In the genomic region with DNA sequence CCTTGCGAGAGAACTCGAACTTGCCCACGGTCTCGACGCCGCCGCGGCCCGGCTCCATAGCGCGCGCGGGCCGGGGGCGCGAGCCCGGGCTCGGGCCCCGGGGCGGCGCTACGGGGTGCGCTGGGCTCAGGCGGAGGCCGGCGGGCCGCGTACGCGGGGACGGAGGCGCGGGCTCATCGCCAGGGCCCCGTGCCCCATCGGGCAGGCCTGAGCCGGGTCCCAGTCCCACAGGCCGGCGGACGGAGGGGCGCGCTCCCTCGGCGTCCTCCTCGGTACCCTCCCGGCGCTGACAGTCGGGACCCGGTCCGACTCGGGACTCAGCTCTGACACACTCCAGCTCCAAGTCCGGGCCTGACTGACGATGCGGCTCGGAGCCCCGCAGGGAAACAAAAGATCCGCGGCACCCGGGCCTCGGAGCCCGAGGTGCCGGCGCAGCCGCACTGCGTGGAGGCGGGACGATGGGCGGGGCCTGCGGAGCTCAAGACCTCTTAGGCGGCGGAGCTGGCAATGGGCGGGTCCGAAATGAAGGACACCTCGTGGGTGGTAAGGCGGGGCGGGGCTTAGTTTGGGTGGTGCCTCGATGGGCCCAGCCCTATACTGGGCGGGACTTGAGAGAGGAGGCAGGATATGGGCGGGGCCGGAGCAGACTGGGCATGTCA, we compare ENCODE assay signal across 8 mouse cellular contexts. TPM values are rescaled to one million over a fixed set of nuclear protein-coding genes. Genes with fewer than 3 reads are reported as not detected.
A peak's percentile ranks its signal among the peaks of the same experiment; 100 is the strongest.
DNase-seq lines count a peak whose midpoint lies in the region; ATAC-seq and TF ChIP-seq lines count a peak whose summit lies in the region.

Ulk1 (minus strand) TSS at position 431 of the 659 bp plus-strand sequence.

- TF ChIP-seq EP300 in CH12.LX (IDR thresholded peaks at IDR 0.05; ENCODE audit: low read length), result no peak
- no peak for TF ChIP-seq EP300 in heart, postnatal 0 days (IDR thresholded peaks at IDR 0.05; ENCODE audit: low read depth)

- TF ChIP-seq POLR2A in CH12.LX (IDR thresholded peaks at IDR 0.05; ENCODE audit: low read depth, low read length), result peak; percentile 98
- TF ChIP-seq POLR2A in testis, adult 2 months (IDR thresholded peaks at IDR 0.05; ENCODE audit: control insufficient read depth, low read depth, low read length), result peak; percentile 91

- dilution Hi-C loops in CH12.LX (cut with MboI; ENCODE audit: extremely low pct_ligation_motif_present, extremely low pct_unique_long_range_greater_than_20kb, low sequenced_read_pairs), result no loop called here

- peak within 1 kb of the TSS; percentile 50; the same call in 1 of the 2 replicates for H3K27ac ChIP-seq in CH12.LX (ENCODE audit: insufficient read depth, low read depth)
- peak within 1 kb of the TSS; percentile 87 for H3K27ac ChIP-seq in forebrain, embryonic 12.5 days
- peak within 1 kb of the TSS; percentile 92 for H3K27ac ChIP-seq in heart, postnatal 0 days (ENCODE audit: low read depth)
- H3K27ac ChIP-seq in liver, embryonic 16.5 days (ENCODE audit: low read length), result peak within 1 kb of the TSS; percentile 96
- H3K27ac ChIP-seq in neural tube, embryonic 13.5 days (replicated peaks), result peak within 1 kb of the TSS; percentile 87
- H3K27ac ChIP-seq in testis, adult 2 months (ENCODE audit: control insufficient read depth, insufficient read depth, low read depth, low read length), result peak within 1 kb of the TSS; percentile 87

- H3K4me3 ChIP-seq in CH12.LX (replicated peaks in 1 of 3; ENCODE audit: low read depth in 2 of 3, low read length in 2 of 3, poor library complexity in 1 of 3), result peak within 1 kb of the TSS; percentile 55 to 95 (median 79)
- peak within 1 kb of the TSS; percentile 85 for H3K4me3 ChIP-seq in forebrain, embryonic 12.5 days (replicated peaks)
- peak within 1 kb of the TSS; percentile 98 for H3K4me3 ChIP-seq in heart, postnatal 0 days (ENCODE audit: low read depth, low read length)
- peak within 1 kb of the TSS; percentile 90 for H3K4me3 ChIP-seq in liver, embryonic 16.5 days (ENCODE audit: low read depth, low read length)
- peak within 1 kb of the TSS; percentile 93 for H3K4me3 ChIP-seq in neural tube, embryonic 13.5 days
- H3K4me3 ChIP-seq in testis, adult 2 months (ENCODE audit: control insufficient read depth, low read depth, low read length), result peak within 1 kb of the TSS; percentile 98

- in situ Hi-C loops in CH12.LX (cut with MboI; ENCODE audit: low pct_ligation_motif_present, low pct_unique_long_range_greater_than_20kb, low sequenced_read_pairs), result no loop called here

- peak; percentile 99 for DNase-seq in CH12.LX (ENCODE audit: extremely low read depth)
- peak; percentile 99 for DNase-seq in c-Kit-positive CD71-positive TER-119-negative erythroid progenitor cells, embryonic 14.5 days (ENCODE audit: low read depth)
- DNase-seq in heart, postnatal 0 days (ENCODE audit: low spot score), result peak; percentile 98
- DNase-seq in kidney, postnatal 4 days, result peak; percentile 100

- peaks cover 22 to 38% of the 10 kb centered on the region in 2 experiments for H3K4me1 ChIP-seq in CH12.LX (ENCODE audit: control insufficient read depth in 1 of 2, insufficient read depth in 2 of 2)
- H3K4me1 ChIP-seq in forebrain, embryonic 12.5 days, result peaks cover 39% of the 10 kb centered on the region
- peaks cover 24% of the 10 kb centered on the region for H3K4me1 ChIP-seq in heart, postnatal 0 days (ENCODE audit: control insufficient read depth, insufficient read depth)
- H3K4me1 ChIP-seq in liver, embryonic 16.5 days (ENCODE audit: control insufficient read depth, low read depth, low read length), result peaks cover 41% of the 10 kb centered on the region
- peaks cover 45% of the 10 kb centered on the region for H3K4me1 ChIP-seq in neural tube, embryonic 13.5 days (replicated peaks)
- peaks cover 19% of the 10 kb centered on the region for H3K4me1 ChIP-seq in testis, adult 2 months (ENCODE audit: control insufficient read depth, insufficient read depth, low read length)

- TF ChIP-seq RAD21 in CH12.LX (IDR thresholded peaks at IDR 0.05; ENCODE audit: low read depth, low read length), result no peak

- no peaks in the 10 kb centered on the region for H3K9me3 ChIP-seq in CH12.LX (replicated peaks; ENCODE audit: low read length)
- H3K9me3 ChIP-seq in forebrain, embryonic 12.5 days, result no peaks in the 10 kb centered on the region
- H3K9me3 ChIP-seq in heart, postnatal 0 days (replicated peaks; ENCODE audit: control insufficient read depth, low read length), result no peaks in the 10 kb centered on the region
- H3K9me3 ChIP-seq in liver, embryonic 16.5 days (replicated peaks; ENCODE audit: control insufficient read depth, low read length), result no peaks in the 10 kb centered on the region
- no peaks in the 10 kb centered on the region for H3K9me3 ChIP-seq in neural tube, embryonic 13.5 days

- WGBS in forebrain, embryonic 12.5 days, result under 1% methylated on average over 76 of the region's 80 CpGs
- under 1% methylated on average over 64 of the region's 80 CpGs for WGBS in heart, postnatal 0 days
- under 1% methylated on average over 73 of the region's 80 CpGs for WGBS in liver, embryonic 16.5 days (ENCODE audit: insufficient replicate concordance)
- whole genome bisulfite sequencing in neural tube, embryonic 13.5 days, result under 1% methylated on average over 77 of the region's 80 CpGs

- H3K36me3 ChIP-seq in CH12.LX (replicated peaks in 1 of 2; ENCODE audit: control insufficient read depth in 1 of 2, insufficient read depth in 1 of 2, low read length in 1 of 2), result peaks cover 0 to 15% of the 10 kb centered on the region in 2 experiments
- H3K36me3 ChIP-seq in forebrain, embryonic 12.5 days (replicated peaks), result peaks cover 15% of the 10 kb centered on the region
- H3K36me3 ChIP-seq in heart, postnatal 0 days (replicated peaks; ENCODE audit: control insufficient read depth, insufficient read depth, low read length), result no peaks in the 10 kb centered on the region
- peaks cover 5% of the 10 kb centered on the region for H3K36me3 ChIP-seq in liver, embryonic 16.5 days (ENCODE audit: control insufficient read depth, insufficient read depth)
- H3K36me3 ChIP-seq in neural tube, embryonic 13.5 days, result peaks cover 11% of the 10 kb centered on the region; the same call in 1 of the 2 replicates
- H3K36me3 ChIP-seq in testis, adult 2 months (ENCODE audit: control insufficient read depth, insufficient read depth, low read length), result no peaks in the 10 kb centered on the region

- TF ChIP-seq CTCF in CH12.LX (conservative IDR thresholded peaks at IDR 0.05 in 1 of 2, IDR thresholded peaks at IDR 0.05 in 1 of 2; ENCODE audit: low read depth in 2 of 2, low read length in 2 of 2), result no peak
- TF ChIP-seq CTCF in heart, postnatal 0 days (IDR thresholded peaks at IDR 0.05; ENCODE audit: low read depth), result no peak
- no peak for TF ChIP-seq CTCF in testis, adult 2 months (IDR thresholded peaks at IDR 0.05; ENCODE audit: control insufficient read depth, insufficient read depth, insufficient replicate concordance, low read depth, low read length)

- H3K9ac ChIP-seq in CH12.LX (ENCODE audit: insufficient read depth, low read depth), result peak within 1 kb of the TSS; percentile 88
- peak within 1 kb of the TSS; percentile 96 for H3K9ac ChIP-seq in forebrain, embryonic 12.5 days
- H3K9ac ChIP-seq in heart, postnatal 0 days (replicated peaks; ENCODE audit: low read depth, low read length), result peak within 1 kb of the TSS; percentile 99
- H3K9ac ChIP-seq in liver, embryonic 16.5 days (ENCODE audit: low read depth, low read length), result peak within 1 kb of the TSS; percentile 100
- H3K9ac ChIP-seq in neural tube, embryonic 13.5 days, result peak within 1 kb of the TSS; percentile 97

- ATAC-seq in forebrain, embryonic 12.5 days (ENCODE audit: low FRiP score), result peak; percentile 95
- ATAC-seq in heart, postnatal 0 days (ENCODE audit: insufficient read depth, low read depth), result peak; percentile 96
- ATAC-seq in liver, embryonic 16.5 days (ENCODE audit: low read depth), result peak; percentile 87
- ATAC-seq in neural tube, embryonic 13.5 days (ENCODE audit: low read depth), result peak; percentile 95

- H3K27me3 ChIP-seq in CH12.LX (replicated peaks), result no peaks in the 10 kb centered on the region
- H3K27me3 ChIP-seq in forebrain, embryonic 12.5 days, result no peaks in the 10 kb centered on the region
- no peaks in the 10 kb centered on the region for H3K27me3 ChIP-seq in heart, postnatal 0 days (ENCODE audit: control insufficient read depth, insufficient read depth, low read length)
- H3K27me3 ChIP-seq in liver, embryonic 16.5 days (ENCODE audit: control insufficient read depth, insufficient read depth, low read depth, low read length), result no peaks in the 10 kb centered on the region
- H3K27me3 ChIP-seq in neural tube, embryonic 13.5 days, result no peaks in the 10 kb centered on the region; the same call in 1 of the 2 replicates
- no peaks in the 10 kb centered on the region for H3K27me3 ChIP-seq in testis, adult 2 months (ENCODE audit: control insufficient read depth, insufficient read depth, low read length)

- H3K4me2 ChIP-seq in CH12.LX (ENCODE audit: insufficient read depth, low read depth, poor library complexity, severe bottlenecking), result peak within 1 kb of the TSS; percentile 92
- peak within 1 kb of the TSS; percentile 99 for H3K4me2 ChIP-seq in forebrain, embryonic 12.5 days
- peak within 1 kb of the TSS; percentile 99 for H3K4me2 ChIP-seq in heart, postnatal 0 days (ENCODE audit: low read depth, low read length)
- H3K4me2 ChIP-seq in liver, embryonic 16.5 days (ENCODE audit: low read depth, low read length), result peak within 1 kb of the TSS; percentile 80
- H3K4me2 ChIP-seq in neural tube, embryonic 13.5 days, result peak within 1 kb of the TSS; percentile 100

- H3K79me2 ChIP-seq in CH12.LX (replicated peaks; ENCODE audit: control insufficient read depth, extremely low read depth, insufficient read depth, poor library complexity, severe bottlenecking), result 0 out of 2 replicates have a peak, but pooled peaks cover 4% of the 10 kb centered on the region

TF ChIP-seq in CH12.LX, 34 proteins besides CTCF, POLR2A, EP300 and RAD21 (continues in another document):
- TF ChIP-seq ZKSCAN1 (IDR thresholded peaks at IDR 0.05; ENCODE audit: borderline replicate concordance, low read depth, low read length) (no peak), JUND (conservative IDR thresholded peaks at IDR 0.05; ENCODE audit: low read depth, low read length) (no peak), USF1 (IDR thresholded peaks at IDR 0.05; ENCODE audit: low read depth, low read length) (no peak), CHD1 (IDR thresholded peaks at IDR 0.05; ENCODE audit: low read depth, low read length) (no peak), E2F4 (IDR thresholded peaks at IDR 0.05; ENCODE audit: insufficient replicate concordance, low read depth, low read length) (no peak)

RNA-seq across cellular contexts. Expression of gene Ulk1, which starts in this region (rescaled TPM):
- 6.3 and 8.4 TPM in 2 replicates for total RNA-seq in CH12.LX (2012; rRNA removed)
- 2.4 and 2.7 TPM in 2 replicates for total RNA-seq in CH12.LX (2014; rRNA removed)
- 10.0 and 13.6 TPM in 2 replicates for polyA plus RNA-seq in CH12.LX (2012; ENCODE audit: insufficient read length, low read depth)
- polyA plus RNA-seq in forebrain, embryonic 12.5 days (2016; fragmentation: Nextera tagmentation; extraction: Ambion mirVana), result 33.8 and 34.2 TPM in 2 replicates
- total RNA-seq in heart, postnatal 0 days (2014; rRNA removed; ENCODE audit: low replicate concordance), result 31.8 and 36.3 TPM in 2 replicates
- polyA plus RNA-seq in heart, postnatal 0 days (2015; fragmentation: Nextera tagmentation; extraction: Ambion mirVana), result 9.8 TPM in 2 replicates
- 12.5 and 13.7 TPM in 2 replicates for polyA plus RNA-seq in liver, embryonic 16.5 days (2015; fragmentation: Nextera tagmentation; extraction: Ambion mirVana)
- polyA plus RNA-seq in neural tube, embryonic 13.5 days (2015; fragmentation: Nextera tagmentation; extraction: Ambion mirVana), result 30.3 and 33.1 TPM in 2 replicates
- polyA plus RNA-seq in testis, adult 2 months (2012; rRNA removed), result 15.4 and 16.1 TPM in 2 replicates

Comparison
In these comparisons a context has a peak if more than half of its experiments do, and no peak if none do; other contexts are left out.
1. Peak in every context shown above with its lines: DNase-seq, ATAC-seq, H3K4me3 ChIP-seq and H3K27ac ChIP-seq.